Mouse (Mus musculus): ENCODE results near the gene Nsun2. TPM values are rescaled to one million over a fixed set of nuclear protein-coding genes. Genes with fewer than 3 reads are reported as not detected.

Gene Nsun2
- polyA plus RNA-seq, 1 experiment = 159 TPM

DNA sequence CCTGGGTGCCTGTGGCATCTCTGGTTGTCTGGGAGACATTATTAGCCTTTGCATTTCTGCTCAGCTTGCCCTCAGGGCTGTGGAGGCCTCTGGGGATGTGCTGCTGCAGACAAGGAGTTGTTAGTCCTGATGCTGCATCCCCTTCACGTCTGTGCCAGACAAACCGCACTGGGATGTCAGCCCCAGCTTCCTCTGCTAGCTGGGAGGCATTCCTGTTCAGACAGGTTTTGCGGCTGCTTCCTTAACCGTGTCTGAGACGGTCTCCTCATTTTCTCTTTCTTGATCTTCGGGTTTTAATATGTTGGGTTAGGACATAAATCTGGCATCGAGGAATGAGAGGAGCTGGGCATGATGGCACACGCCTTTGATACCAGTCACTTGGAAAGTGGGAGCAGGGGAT lies 58.7 kb downstream of the Nsun2 start:
- TF ChIP-seq GATA1 (IDR thresholded peaks at IDR 0.05; ENCODE audit: low read length) = no peak

- TF ChIP-seq GATA1 (IDR thresholded peaks at IDR 0.05; ENCODE audit: low read length) = no peak
Observed at GRCm38 (mm10) chr13:69593453-69593852, 59.9 kb downstream of the Nsun2 start.

DNA sequence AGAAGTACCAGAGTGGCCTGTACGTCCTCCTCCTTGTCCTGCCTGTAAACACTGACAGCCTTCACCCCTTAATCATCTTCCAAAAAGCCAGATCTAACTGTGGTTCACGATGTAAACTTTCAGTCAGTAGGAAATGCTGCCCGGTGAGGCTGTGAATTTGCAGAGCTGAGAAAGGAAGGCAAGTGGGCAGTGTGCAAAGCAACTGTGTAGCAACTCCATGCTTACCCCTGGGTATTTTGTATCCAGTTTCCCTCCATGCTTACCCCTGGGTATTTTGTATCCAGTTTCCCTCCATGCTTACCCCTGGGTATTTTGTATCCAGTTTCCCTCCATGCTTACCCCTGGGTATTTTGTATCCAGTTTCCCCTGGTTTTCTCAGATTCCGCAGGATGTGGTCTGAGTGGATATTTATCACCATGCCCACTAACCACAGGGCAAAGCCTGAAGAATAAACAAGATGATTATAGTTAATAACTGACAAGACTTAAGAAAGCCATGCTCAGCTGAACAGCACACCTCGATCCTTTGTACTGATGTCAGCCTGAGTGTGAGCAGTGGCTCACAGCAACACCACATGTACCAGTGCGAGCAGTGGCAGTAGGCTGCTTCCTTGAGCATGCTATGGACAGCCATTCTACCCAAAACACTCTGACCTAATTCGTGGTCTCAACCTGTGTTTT lies 61.2 kb downstream of the Nsun2 start:
- TF ChIP-seq GATA1 (IDR thresholded peaks at IDR 0.05; ENCODE audit: low read length) = no peak

DNA sequence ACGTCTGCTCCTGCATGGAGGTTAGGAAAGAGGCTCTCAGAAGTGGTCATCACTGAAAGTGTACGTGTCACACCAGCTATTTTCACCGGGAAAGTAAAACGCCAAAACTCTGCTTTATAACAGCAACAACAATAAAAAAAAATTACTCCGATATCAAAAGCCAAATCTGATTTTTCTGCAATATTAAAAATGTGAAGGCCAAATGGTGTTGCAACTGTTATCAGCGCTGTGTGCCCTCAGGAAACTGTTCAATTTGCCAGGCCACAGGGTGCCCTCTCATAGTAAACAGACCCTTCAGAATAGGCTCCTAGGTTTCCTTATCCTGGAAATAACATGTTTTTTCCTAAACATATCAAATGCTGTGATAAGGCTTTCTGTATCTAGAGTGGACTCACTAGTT lies 62.4 kb downstream of the Nsun2 start:
- no peak for TF ChIP-seq GATA1 (IDR thresholded peaks at IDR 0.05; ENCODE audit: low read length)

GRCm38 (mm10) chr13:69596515-69596914 lies 63.0 kb downstream of the Nsun2 start:
- no peak for TF ChIP-seq GATA1 (IDR thresholded peaks at IDR 0.05; ENCODE audit: low read length)

DNA sequence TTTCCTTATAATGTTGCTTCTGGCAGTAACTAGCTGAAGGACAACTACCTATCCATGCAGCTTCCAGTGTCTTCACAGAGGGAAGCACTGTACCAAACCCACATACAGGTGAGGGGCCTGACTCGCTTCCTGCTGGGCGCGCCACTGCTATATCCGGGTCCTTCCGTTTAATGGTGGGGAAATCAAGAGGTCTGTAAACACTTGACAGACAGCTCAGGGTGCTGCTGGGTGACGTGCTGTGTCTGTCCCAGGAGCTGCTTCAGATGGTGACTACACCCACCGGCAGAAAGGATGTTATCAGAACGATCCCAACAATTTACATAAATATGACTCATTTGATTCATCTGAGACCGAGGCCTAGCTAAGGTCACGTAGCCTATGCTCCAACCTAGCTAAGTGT lies 65.3 kb downstream of the Nsun2 start:
- TF ChIP-seq GATA1 (IDR thresholded peaks at IDR 0.05; ENCODE audit: low read length) = no peak

DNA sequence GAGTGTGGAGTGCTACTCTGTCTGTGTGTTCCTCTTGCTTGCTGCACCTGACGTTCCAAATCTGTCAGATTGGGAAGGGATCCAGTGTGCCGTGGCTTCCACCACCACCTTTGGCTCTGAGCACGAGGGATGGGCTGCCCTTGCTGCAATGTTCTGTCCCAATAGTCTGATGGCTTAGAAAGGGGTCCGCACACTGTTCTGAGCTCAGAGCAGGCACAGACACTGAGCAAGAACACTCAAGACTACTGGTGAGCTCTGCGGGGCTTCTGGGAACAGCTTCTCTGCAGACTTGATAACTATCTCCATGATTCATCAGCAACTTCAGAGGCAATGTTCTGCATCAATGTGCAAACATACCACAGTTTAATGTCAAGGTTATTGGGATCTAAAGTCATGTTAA lies 67.8 kb downstream of the Nsun2 start:
- no peak for TF ChIP-seq GATA1 (IDR thresholded peaks at IDR 0.05; ENCODE audit: low read length)

- no peak for TF ChIP-seq GATA1 (IDR thresholded peaks at IDR 0.05; ENCODE audit: low read length)
Observed at GRCm38 (mm10) chr13:69604670-69605069, 71.1 kb downstream of the Nsun2 start.

DNA sequence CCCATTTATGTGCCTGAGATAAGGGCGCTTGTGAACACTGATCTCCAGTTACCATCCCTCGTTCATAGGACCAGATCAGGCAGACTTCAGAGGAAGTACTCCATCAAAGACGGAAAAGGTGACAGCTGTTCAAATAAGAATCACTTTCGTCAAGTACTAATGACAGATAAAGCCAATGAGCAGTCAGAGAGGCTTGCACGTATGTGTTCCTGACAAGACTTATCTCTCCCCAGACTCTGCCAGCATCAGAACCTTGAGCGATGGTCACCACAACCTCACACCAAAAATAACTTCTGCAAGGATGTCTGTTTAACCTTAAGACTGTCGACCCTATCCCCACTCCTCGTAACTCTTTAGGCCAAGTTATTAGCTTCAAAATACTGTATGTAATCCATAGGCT lies 75.2 kb downstream of the Nsun2 start:
- peak; percentile 42 for TF ChIP-seq GATA1 (IDR thresholded peaks at IDR 0.05; ENCODE audit: low read length)

- TF ChIP-seq GATA1 (IDR thresholded peaks at IDR 0.05; ENCODE audit: low read length) = no peak
Observed at GRCm38 (mm10) chr13:69610751-69611397, 77.3 kb downstream of the Nsun2 start.

DNA sequence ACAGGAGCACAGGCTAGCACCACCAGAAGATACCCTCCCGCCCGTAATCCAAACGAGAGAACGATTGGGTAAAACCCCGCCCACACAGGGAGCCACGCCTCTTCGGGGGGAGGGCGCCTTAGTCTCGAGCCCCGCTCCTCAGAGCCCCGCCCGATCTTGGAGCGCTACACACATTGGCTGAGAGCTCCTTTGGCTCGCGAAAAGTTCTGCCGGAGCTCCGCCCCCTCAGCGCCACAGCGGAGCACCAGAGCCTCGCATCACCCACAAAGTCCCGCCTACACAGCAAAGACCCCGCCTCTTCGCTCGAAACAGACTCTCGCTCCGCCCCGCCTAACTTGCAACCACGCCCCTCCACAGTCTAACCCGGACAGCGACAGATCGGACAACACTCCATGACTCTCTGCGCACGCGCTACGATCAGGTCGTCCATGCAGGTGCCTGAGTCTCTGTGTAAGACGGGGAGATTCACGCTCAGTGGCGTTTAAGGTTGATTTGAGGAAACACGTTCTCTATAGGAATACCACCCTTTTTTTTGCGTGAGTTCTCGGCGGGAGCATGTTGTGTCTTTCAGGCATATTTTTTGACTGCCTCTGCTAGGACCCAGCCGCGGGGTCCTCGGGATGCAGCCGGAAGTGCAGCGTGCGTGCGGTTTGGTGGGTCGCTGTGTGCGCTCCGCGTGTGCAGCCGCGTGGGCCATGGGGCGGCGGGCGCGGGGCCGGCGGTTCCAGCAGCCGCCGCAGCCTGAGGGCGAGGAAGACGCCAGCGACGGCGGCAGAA lies 78.0 kb downstream of the Nsun2 start, which contains the start of gene Srd5a1:
Gene Srd5a1, minus strand, starts transcription at position 45 of the 777 bp plus-strand sequence.
- TF ChIP-seq GATA1 (IDR thresholded peaks at IDR 0.05; ENCODE audit: low read length) = no peak

DNA sequence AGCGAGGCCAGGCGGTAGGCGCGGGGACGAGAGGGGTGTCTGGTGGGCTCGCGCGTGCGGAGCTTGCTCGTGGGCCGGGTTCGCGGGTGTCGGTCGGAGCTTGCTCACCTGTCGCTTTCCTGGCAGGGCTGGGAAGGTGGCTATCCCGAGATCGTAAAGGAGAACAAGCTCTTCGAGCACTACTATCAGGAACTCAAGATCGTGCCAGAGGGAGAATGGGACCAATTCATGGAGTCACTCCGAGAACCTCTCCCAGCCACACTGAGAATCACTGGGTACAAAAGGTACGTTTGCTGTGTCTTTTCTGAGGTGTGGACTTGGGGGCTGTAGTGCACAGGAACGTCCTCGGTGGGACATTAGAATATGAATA lies 78.6 kb downstream of the Nsun2 start:
- TF ChIP-seq GATA1 (IDR thresholded peaks at IDR 0.05; ENCODE audit: low read length) = no peak

DNA sequence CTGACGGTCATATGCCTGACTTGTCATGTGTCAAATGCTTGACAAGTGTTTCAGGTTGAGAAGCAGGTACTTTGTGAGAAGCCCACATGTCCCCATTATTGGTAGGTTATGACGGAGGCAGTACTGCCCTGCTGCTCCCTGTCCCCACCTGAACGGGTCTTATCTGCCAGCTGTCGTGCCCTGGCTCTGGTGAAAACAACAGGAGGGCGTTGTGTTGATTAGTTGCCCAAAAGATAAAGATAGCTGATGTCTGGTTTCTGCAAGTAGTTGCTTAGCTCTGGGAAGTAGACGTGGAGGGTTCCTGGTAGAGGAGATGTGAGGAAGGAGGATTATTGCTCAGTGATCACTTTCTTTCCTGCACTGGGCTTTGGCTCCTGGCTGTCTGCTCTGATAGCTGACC lies 83.2 kb downstream of the Nsun2 start:
- TF ChIP-seq GATA1 (IDR thresholded peaks at IDR 0.05; ENCODE audit: low read length) = no peak

- no peak for TF ChIP-seq GATA1 (IDR thresholded peaks at IDR 0.05; ENCODE audit: low read length)
Observed at GRCm38 (mm10) chr13:69623843-69624242, 90.3 kb downstream of the Nsun2 start.

- no peak for TF ChIP-seq GATA1 (IDR thresholded peaks at IDR 0.05; ENCODE audit: low read length)
Observed at GRCm38 (mm10) chr13:69624510-69624909, 91.0 kb downstream of the Nsun2 start.

GRCm38 (mm10) chr13:69627941-69628340 lies 94.4 kb downstream of the Nsun2 start:
- TF ChIP-seq GATA1 (IDR thresholded peaks at IDR 0.05; ENCODE audit: low read length) = no peak

Measured in G1E-ER4 (cell line).